Mouse (Mus musculus): ENCODE data around the gene Scube3. TPM values are rescaled to one million over a fixed set of nuclear protein-coding genes. Genes with fewer than 3 reads are reported as not detected.
A peak's percentile ranks its signal among the peaks of the same experiment; 100 is the strongest.

The Scube3 gene
- under 1 TPM; 0.59 to 0.62 TPM for total RNA-seq (2021)
- long read RNA-seq, experiment 1 = 0 reads
- long read RNA-seq, experiment 2 = 0 reads

DNA sequence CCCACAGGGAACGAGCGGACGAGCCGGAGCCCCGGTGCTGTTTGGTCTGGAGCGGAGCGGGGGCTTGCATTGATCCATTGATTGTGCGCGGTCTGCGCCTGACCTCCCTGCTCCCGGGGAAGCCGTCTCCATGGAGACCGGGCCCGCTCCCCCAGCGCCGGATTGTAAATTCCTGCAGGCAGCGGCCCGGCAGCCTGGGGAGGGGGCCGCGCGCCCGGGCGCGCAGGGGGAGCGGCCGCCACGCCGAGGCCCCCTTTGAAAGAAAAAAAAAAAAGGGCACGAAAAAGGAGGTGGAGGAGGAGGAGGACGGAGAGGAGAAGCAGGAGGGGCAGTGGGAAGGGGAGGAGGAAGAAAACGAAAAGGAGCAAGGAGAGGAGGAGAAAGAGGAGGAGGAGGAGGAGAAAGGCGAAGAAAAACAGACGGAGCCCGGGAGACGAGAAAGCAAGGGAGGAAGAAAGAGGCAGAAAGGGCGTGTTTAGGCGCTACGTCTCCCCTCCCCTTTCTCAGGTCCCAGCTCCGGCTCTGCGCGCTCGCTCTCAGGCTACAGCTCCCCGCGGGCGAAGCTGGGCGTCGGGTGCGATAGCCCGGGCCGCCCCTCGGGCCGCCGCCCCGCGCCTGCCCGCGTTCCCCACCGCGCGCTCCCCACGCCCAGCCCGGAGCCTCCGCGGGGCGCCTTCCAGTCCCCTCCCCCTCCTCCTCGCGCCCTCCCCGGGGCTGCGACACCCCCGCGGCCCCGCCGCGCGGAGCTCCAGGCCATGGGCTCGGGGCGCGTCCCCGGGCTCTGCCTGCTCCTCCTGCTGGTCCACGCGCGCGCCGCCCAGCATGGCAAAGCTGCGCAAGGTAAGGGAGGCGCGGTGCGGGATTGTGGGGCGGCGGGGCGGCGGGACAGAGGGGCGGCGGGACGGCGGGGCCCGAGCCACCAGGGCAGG, at the start of gene Scube3:
Gene Scube3 (plus strand): TSS at position 371 of the 929 bp plus-strand sequence.
- DNase-seq = no peak

- no peak for DNase-seq
These were observed 49.6 kb upstream of the Scube3 start for GRCm38 (mm10) chr17:28092297-28092696.

DNA sequence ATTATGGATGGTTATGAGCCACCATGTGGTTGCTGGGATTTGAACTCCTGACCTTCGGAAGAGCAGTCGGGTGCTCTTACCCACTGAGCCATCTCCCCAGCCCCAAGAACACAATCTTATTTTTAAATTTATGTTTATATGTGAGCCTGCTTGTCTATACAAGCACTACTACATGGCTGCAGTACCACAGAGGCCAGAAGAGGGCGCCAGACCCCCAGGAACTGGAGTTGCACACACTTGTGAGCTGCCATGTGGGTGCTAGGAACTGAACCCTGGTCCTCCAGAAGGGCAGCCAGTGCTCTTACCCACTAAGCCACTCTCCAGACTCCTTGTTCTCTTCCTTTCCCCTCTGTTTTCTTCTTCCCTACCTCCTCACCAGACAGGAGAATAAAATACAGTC, 48.1 kb upstream of the Scube3 start:
- DNase-seq = no peak

- no peak for DNase-seq
These were observed 45.5 kb upstream of the Scube3 start for GRCm38 (mm10) chr17:28096418-28096817.

GRCm38 (mm10) chr17:28097308-28097707, 44.6 kb upstream of the Scube3 start:
- DNase-seq = no peak

GRCm38 (mm10) chr17:28099086-28099485, 42.9 kb upstream of the Scube3 start:
- no peak for DNase-seq

DNA sequence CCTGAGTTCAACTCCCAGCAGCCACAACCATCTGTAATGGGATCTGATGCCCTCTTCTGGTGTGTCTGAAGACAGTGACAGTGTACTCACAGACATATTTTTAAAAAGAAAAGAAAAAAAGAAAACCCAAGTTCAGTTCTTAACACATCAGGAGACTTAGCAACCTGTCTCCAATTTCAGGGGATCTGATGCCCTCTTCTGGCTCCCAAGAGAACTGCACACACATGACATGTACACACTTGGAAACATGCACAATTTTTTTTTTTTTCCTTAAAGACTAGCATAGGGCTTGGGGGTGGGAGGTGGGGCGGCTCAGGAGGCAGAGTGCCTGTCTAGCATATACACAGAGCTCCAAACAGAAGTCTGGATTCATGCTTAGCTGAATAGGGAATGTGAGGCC, 41.3 kb upstream of the Scube3 start:
- no peak for DNase-seq

- no peak for DNase-seq
These were observed 40.6 kb upstream of the Scube3 start for GRCm38 (mm10) chr17:28101284-28101887.

- no peak for DNase-seq
These were observed 40.0 kb upstream of the Scube3 start for GRCm38 (mm10) chr17:28101902-28102319.

DNA sequence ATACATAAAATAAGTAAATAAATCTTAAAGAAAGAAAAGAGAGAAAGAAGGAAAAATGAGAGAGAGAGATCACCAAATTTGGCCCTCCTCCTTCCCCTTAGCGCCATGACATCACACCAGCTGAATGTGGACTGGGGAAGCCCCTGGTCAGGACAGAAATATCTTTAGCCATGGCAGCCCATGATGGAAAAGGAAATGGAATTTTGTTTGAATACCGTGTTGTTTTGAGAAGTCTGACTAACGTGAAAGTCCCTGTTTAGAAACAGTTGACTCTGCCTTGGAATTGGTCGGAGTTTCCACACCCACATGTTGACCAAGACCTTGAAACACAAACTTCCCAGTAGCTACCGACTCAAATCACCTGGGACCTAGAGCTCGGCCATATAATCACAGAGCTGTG, 37.5 kb upstream of the Scube3 start:
- no peak for DNase-seq

- DNase-seq = no peak
These were observed 35.6 kb upstream of the Scube3 start for GRCm38 (mm10) chr17:28106352-28106751.

DNA sequence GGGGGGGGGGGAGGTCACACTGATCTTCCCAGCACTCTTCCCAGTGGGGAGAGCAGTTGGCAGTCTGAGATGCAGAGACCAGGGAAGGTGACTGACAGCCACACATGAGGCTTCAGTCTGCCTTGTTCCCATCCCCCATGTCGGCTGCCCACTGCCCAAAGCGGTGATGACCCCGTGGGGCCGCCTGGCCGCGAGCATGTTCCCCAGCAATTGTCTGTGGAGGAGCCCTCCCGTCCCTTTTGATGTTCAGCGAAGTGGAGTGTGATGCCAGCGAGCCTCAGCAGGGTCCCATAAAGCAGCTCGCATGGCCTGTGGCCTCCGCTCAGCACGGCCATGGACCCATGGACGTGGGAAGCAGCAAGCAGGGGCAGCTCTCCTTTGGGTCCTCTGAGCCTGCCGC, 34.7 kb upstream of the Scube3 start:
- no peak for DNase-seq

- no peak for DNase-seq
These were observed 29.7 kb upstream of the Scube3 start for GRCm38 (mm10) chr17:28112266-28112665.

GRCm38 (mm10) chr17:28116335-28116734, 25.6 kb upstream of the Scube3 start:
- no peak for DNase-seq

- peak; percentile 60 to 73 for DNase-seq
These were observed 24.3 kb upstream of the Scube3 start for GRCm38 (mm10) chr17:28117451-28118209.

DNA sequence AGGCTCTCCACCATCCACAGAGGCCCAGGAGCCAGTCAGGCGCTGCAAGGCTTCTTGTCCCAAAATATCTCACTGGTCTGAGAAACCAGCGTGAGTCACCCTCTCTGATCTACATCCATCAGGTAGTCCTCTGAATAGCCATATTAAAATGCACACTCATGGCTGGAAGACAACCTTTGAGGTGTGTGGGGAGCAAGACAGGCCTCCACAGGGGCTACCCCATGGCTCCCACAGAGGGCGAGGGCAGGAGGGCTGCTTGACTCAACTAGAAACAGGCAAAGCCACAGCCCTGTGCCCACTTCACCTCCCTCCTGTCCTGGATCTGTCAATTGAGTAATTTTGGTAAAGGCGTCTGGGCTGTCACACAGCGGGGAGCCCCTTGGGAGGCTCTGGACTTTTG, 21.5 kb upstream of the Scube3 start:
- no peak for DNase-seq

GRCm38 (mm10) chr17:28122949-28123348, 19.0 kb upstream of the Scube3 start:
- DNase-seq = no peak

GRCm38 (mm10) chr17:28123627-28124026, 18.3 kb upstream of the Scube3 start:
- no peak for DNase-seq

- DNase-seq = no peak
These were observed 17.6 kb upstream of the Scube3 start for GRCm38 (mm10) chr17:28124368-28124767.

- no peak for DNase-seq
These were observed 12.1 kb upstream of the Scube3 start for GRCm38 (mm10) chr17:28129796-28130195.

- no peak for DNase-seq
These were observed 11.4 kb upstream of the Scube3 start for GRCm38 (mm10) chr17:28130391-28131125.

- DNase-seq = no peak
These were observed 10.8 kb upstream of the Scube3 start for GRCm38 (mm10) chr17:28131156-28131555.
